Mouse (Mus musculus) urinary bladder, postnatal 14 days (tissue): Measurements from ENCODE around the gene Lmntd1.

Source experiments
- DNase-seq: peaks from one replicate; pipeline ENCODE4 v3.0.0; 2021; ENCODE audit warnings: low spot score

The Lmntd1 gene

DNA sequence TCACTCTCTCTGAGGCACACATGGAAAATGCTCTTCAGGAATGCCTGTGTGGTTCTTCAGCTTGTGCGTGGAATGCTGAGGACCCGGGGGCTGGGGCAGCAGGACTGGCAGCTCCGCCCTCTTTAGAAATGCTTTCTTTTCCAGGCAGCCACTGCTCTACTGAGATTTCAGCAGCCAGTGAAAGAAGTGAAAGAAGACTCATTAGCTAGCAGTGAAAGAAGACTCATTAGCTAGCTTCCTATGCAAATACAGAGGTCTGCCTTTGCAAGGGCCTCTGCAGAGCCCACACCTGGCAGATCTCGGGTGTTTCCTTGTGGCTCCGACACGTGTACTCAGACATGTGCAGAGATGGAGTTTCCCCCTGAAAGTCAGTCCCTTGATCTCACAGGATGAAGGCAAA is 234.9 kb downstream of the Lmntd1 start:
- no peak for DNase-seq

DNA sequence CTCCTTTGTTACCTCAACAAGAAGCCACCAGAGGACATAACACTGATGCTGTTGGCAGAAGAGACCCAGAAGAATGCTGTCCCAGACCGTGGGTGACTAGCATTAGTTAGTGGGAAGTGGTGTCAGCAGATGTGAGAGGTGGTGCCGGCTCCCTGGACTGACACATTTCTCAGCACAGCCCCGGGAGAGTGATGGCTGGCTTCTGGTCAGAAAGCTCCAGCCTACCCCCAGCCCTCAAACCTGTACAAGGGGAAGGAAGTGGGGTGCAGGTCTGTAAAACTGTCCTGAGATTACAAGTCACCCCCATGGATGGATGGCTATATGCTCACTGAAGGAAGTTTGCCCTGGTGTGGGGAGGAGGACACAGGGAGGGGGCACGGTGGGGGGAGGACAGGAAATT is 235.4 kb downstream of the Lmntd1 start:
- no peak for DNase-seq

- no peak for DNase-seq
These were observed 239.7 kb downstream of the Lmntd1 start for GRCm38 (mm10) chr6:145374372-145374771.

DNA sequence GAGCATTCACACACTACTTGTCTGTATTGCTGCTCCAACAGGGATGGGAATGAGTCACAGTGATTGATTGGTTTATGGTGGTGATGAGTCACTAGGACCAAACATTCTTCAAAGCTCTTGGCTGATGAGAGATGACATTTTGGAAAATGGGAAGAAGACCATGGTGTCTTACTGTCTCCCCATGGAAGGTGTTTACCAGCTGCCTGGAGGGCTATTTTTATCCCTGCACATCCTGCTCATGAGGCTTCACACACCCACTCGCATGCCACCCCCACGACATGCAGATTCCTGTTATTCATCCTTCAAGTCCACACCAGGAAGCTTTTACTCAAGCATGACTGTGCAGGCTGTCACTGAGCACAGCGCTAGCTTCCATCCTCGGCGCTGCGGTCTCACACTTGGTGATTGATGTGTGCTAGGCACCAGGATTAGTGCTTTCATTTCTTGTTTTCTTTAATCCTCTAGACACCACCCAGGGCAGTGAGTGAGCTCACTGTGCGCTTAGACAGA is 240.4 kb downstream of the Lmntd1 start:
- DNase-seq: peak; percentile 27

- DNase-seq: no peak
These were observed 242.1 kb downstream of the Lmntd1 start for GRCm38 (mm10) chr6:145372066-145372465.

- DNase-seq: no peak
These were observed 242.5 kb downstream of the Lmntd1 start for GRCm38 (mm10) chr6:145371586-145371985.

DNA sequence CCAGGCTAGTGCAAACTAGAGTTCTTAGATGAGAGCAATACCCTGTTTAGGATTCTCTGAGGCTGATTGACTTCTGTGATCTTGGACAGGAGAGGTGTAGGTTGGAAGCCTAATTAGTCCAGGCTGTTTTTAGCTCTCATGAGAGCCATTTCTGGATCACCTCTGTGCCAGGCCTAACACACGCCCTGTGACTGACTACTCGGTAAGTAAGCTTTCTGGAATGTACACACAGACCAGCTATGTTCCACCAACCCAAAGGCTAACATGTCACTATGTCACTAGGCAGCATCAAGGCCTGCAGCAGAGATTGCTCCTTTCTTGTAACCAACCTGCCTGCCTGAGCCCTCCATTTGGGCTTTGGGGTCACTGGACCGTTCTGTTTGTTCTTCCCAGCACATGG is 243.8 kb downstream of the Lmntd1 start:
- no peak for DNase-seq

DNA sequence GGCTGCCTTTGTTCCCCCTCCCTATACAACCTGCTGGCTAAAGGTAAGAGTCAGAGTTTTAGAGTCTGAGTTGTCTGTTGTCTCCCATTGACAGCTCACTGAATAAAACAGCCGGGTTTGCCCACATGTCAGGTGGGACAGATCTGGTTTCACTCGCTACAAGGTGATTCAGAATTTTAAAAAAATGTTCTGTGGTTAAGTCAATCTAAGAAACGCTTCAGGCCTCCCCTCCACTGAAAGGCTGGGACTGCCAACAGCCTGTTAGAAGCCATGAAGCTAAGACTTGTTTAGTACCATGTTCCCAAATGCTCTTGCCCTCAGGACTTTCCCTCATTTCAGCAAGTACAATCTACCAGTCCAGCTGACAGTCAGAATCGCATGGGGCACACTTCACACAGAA is 244.8 kb downstream of the Lmntd1 start:
- no peak for DNase-seq

DNA sequence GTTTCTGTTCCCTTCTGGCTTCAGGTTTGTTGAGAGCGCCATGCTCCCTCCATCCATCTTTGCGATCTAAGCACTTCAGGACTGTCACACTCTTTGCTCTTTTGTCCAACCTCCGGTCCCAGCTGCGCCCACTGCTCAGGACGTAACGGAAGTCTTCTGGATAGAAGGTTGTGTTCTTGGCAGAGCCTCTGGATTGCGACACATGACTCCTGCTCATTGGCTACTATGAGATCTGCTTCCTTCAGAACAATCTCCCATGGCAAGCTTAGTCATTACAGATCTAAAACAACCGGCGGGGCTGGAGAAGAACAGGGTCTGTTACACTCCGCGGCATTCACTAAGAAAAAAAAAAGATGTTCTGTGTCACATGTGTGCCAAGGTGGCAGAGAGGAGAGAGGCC is 247.6 kb downstream of the Lmntd1 start:
- DNase-seq: no peak

GRCm38 (mm10) chr6:145363698-145364097 is 250.4 kb downstream of the Lmntd1 start:
- DNase-seq: no peak

- no peak for DNase-seq
These were observed 252.9 kb downstream of the Lmntd1 start for GRCm38 (mm10) chr6:145361109-145361694.

GRCm38 (mm10) chr6:145359470-145360430 is 254.4 kb downstream of the Lmntd1 start:
- DNase-seq: peak; percentile 71

GRCm38 (mm10) chr6:145358001-145358400 is 256.1 kb downstream of the Lmntd1 start:
- DNase-seq: no peak

- DNase-seq: no peak
These were observed 260.3 kb downstream of the Lmntd1 start for GRCm38 (mm10) chr6:145353806-145354205.

DNA sequence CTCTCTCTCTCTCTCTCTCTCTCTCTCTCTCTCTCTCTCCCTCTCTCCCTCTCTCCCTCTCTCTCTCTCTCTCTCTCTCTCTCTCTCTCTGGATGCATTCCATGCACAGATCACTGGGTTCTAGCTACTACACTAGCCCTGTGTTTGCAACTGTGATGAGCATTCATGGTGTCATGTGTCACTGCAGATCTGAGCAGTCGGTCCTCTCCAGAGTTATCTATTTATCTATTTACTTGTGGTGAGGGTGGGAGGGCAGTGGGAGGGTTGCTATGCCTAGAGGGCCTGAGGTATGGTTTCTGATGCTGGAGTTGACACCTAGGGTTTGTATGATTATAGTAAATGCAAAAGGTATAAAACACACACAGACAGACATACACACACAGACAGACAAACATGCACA is 261.4 kb downstream of the Lmntd1 start:
- DNase-seq: no peak

GRCm38 (mm10) chr6:145348196-145348915 is 265.8 kb downstream of the Lmntd1 start:
- no peak for DNase-seq

DNA sequence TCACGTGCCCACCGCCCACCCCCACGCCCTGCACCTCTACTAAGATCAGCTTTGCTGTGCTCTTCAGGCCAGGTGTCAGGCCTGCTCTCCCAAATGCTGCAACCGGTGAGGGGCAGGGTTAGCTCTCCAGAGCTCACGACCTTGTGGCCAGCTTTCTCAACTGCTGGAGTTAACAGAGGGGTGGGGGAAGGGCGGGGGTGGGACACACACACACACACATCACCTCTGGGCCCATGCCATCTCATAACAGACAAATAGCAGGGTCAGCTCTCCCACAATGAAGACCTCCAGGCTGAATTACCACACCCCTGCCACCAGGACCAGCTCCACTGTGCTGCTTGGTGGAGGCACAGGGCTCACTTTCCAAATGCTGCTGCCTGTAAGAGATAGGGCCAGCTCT is 266.5 kb downstream of the Lmntd1 start:
- no peak for DNase-seq

DNA sequence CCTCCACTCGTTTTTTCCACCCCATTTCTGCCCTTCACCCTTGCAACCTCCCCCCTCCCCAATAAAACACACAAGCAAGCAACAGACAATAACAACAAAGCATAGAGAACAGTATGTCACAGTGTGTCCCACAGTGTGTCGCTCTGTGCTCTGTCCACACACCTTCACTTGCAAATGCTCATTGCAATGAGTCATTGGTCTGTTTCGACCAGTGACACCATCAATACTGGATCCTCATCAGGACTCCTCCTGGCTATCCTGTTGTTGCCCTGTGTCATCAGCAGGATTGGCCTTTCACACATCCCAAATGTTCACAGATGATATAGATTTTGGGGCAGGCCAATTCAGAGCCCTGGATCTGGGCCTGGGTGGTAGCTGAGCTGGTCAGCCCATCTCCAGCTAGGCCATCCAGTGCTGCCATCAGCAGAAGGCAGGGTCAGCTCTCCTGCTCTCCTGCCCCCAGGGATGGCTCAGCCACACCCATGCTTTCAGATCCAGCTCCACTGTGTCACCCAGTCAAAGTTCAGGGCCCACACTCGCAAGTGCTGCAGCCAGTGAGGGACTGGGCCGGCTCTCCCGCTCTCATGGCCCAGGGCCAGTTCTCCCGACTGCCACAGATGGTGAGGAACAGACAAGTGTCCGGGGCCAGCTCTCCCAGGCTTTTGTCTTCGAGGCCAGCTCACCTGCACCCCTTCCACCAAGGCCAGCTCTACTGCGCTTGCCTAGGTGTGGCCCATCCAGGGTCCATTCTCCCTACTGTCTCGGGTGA is 267.1 kb downstream of the Lmntd1 start:
- DNase-seq: no peak

DNA sequence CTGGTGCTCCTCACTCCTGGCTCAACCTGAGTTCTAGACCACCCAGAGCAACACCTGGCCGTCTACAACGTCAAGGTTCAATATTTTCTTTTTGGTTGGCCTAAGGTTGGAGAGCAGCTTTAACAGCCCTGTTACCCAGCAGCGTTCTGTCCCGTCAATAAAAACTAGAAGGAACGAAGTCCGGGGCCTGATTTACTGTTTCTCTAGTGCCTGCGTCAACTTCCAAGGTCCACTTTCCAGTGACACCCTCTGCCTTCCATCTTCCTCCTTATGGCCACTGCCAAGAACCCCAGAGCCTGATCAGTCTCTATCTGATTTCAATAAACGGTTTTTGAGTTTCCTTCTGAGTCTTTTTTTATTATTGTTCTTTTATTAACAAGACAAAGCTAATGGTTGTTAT is 267.8 kb downstream of the Lmntd1 start:
- DNase-seq: no peak

- DNase-seq: no peak
These were observed 269.4 kb downstream of the Lmntd1 start for GRCm38 (mm10) chr6:145344719-145345118.

- no peak for DNase-seq
These were observed 270.7 kb downstream of the Lmntd1 start for GRCm38 (mm10) chr6:145343457-145343856.

DNA sequence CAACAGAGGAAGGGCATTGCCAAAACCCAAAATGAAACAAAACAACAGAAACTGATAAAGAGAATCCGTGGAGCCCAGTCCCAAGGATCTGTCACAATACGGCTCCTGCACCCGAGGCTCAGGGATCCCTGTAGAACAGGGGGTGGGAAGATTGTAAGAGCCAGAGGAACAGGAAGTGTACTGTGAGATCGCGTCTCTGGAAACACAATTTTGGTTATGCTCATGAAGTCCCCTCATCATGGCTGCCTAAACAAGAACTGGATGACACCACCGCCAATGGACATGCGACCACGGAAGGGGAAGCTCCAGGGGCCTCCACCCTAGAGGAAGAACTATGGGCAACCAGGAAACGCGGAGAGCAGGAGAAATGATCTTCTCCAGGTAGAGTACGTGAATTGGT is 271.3 kb downstream of the Lmntd1 start:
- DNase-seq: no peak
